ENCODE assay signal across 20 mouse cellular contexts in genomic region chr15:89431806-89432205, GRCm38 (mm10). TPM values are rescaled to one million over a fixed set of nuclear protein-coding genes. Genes with fewer than 3 reads are reported as not detected.
"Had no signal": no experiment of that assay in that cellular context is flagged by ENCODE, and none has a peak within 500 bp of the region (broad histone marks: within the 10 kb centered on the region; RNA-seq: fewer than 3 reads in every experiment).

No protein-coding gene starts in this region.

- H3K27me3 ChIP-seq: kidney, embryonic 15.5 days; limb, embryonic 13.5 days; liver, embryonic 13.5 days; neural tube, embryonic 12.5 days had no signal

- H3K4me3 ChIP-seq: kidney, embryonic 15.5 days; limb, embryonic 13.5 days; myocyte; neural tube, embryonic 12.5 days had no signal

- H3K9me3 ChIP-seq: kidney, embryonic 15.5 days; limb, embryonic 13.5 days; liver, embryonic 13.5 days; neural tube, embryonic 12.5 days had no signal

- H3K9ac ChIP-seq: kidney, embryonic 15.5 days; limb, embryonic 13.5 days; neural tube, embryonic 12.5 days had no signal

- DNase-seq: kidney, adult 2 months; kidney, postnatal 14 days; left cerebral cortex, postnatal 4 days; liver, embryonic 13.5 days; lung, adult 18-20 months; midbrain, embryonic 14.5 days; right cerebral cortex, postnatal 14 days; thymus, postnatal 36 days had no signal

- H3K4me2 ChIP-seq: kidney, embryonic 15.5 days; limb, embryonic 13.5 days; neural tube, embryonic 12.5 days had no signal

- H3K27ac ChIP-seq: kidney, embryonic 15.5 days; limb, embryonic 13.5 days; liver, embryonic 13.5 days; neural tube, embryonic 12.5 days had no signal

RNA-seq across cellular contexts. Expression of gene Gm44502, which starts 2.3 kb away (rescaled TPM):
- total RNA-seq: layer of hippocampus, adult 8-10 months; layer of hippocampus, postnatal 14 days; left cerebral cortex, postnatal 10 days; megakaryocyte-erythroid progenitor cell, adult 5-6 weeks had no signal
- polyA plus RNA-seq: kidney, embryonic 15.5 days; limb, embryonic 13.5 days; lung, embryonic 16.5 days; midbrain, embryonic 14.5 days; neural tube, embryonic 12.5 days; stomach, embryonic 16.5 days; thymus, postnatal 0 days had no signal

RNA-seq across cellular contexts. Expression of gene Syce3, which starts 21.5 kb away (rescaled TPM):
- total RNA-seq: layer of hippocampus, adult 8-10 months; layer of hippocampus, postnatal 14 days; left cerebral cortex, adult 18-20 months; left cerebral cortex, postnatal 10 days; left cerebral cortex, postnatal 4 days; megakaryocyte-erythroid progenitor cell, adult 5-6 weeks had no signal
- polyA plus RNA-seq: kidney, adult 2 months; kidney, embryonic 15.5 days; limb, embryonic 13.5 days; liver, embryonic 13.5 days; lung, embryonic 16.5 days; midbrain, embryonic 14.5 days; myocyte; neural tube, embryonic 12.5 days; stomach, embryonic 16.5 days; thymus, postnatal 0 days had no signal
